Mouse (Mus musculus) ES-E14 (cell line): ENCODE results near the gene Iqgap3.

ENCODE experiments used
- CHD2 ChIP-seq: IDR thresholded peaks from 2 replicates; pipeline ENCODE4 v1.6.1; 2014; ENCODE audit warnings: mild to moderate bottlenecking, low read depth, low read length, inconsistent platforms
- HCFC1 ChIP-seq: IDR thresholded peaks from 2 replicates; pipeline ENCODE4 v1.6.1; 2012; ENCODE audit warnings: low read length, inconsistent platforms, borderline replicate concordance; ENCODE audit not compliant: insufficient read depth
- MAFK ChIP-seq: IDR thresholded peaks from 2 replicates; pipeline ENCODE4 v1.6.1; 2014; ENCODE audit warnings: mild to moderate bottlenecking, low read depth, low read length, inconsistent platforms; ENCODE audit not compliant: insufficient read depth
- ZC3H11A ChIP-seq: IDR thresholded peaks from 2 replicates; pipeline ENCODE4 v1.6.1; 2012; ENCODE audit warnings: low read depth, mild to moderate bottlenecking, inconsistent platforms, low read length, borderline replicate concordance
- ZNF384 ChIP-seq: IDR thresholded peaks from 2 replicates; pipeline ENCODE4 v1.6.1; 2012; ENCODE audit warnings: low read depth, low read length, inconsistent platforms

GRCm38 (mm10) chr3:88131071-88131470 is 49.3 kb downstream of the Iqgap3 start:
- no peak for TF ChIP-seq HCFC1
- no peak for TF ChIP-seq CHD2
- no peak for TF ChIP-seq ZC3H11A
- TF ChIP-seq ZNF384 = no peak
- no peak for TF ChIP-seq MAFK
